In genomic region chr6:94707254-94707653, GRCm38 (mm10) we compare ENCODE assay signal across 22 mouse cellular contexts. TPM values are rescaled to one million over a fixed set of nuclear protein-coding genes. Genes with fewer than 3 reads are reported as not detected.
DNase-seq lines count a peak whose midpoint lies in the region; ATAC-seq and TF ChIP-seq lines count a peak whose summit lies in the region.
"Had no signal": no experiment of that assay in that cellular context is flagged by ENCODE, and none has a peak within 500 bp of the region (broad histone marks: within the 10 kb centered on the region; RNA-seq: fewer than 3 reads in every experiment).

No protein-coding gene starts in this region.

- no peak for DNase-seq in embryonic facial prominence, embryonic 10.5 days (ENCODE audit: low spot score)
- peak; percentile 40 for DNase-seq in NIH3T3 (ENCODE audit: low read depth)
- peak; percentile 57 for DNase-seq in limb, embryonic 14.5 days (ENCODE audit: low spot score)
- DNase-seq in kidney, adult 2 months: no peak
- no peak for DNase-seq in spleen, adult 18-20 months
- DNase-seq: adrenal gland, adult 8-10 months; adrenal gland, postnatal 14 days; adrenal gland, postnatal 36 days; B cell, adult 2 months; cerebellum, adult 11-12 months; cerebellum, adult 2 months; cerebellum, adult 9-10 months; cerebellum, postnatal 10 days; cerebellum, postnatal 25 days; forebrain, postnatal 0 days had no signal

- no peaks in the 10 kb centered on the region for H3K36me3 ChIP-seq in embryonic facial prominence, embryonic 13.5 days
- no peaks in the 10 kb centered on the region for H3K36me3 ChIP-seq in embryonic facial prominence, embryonic 10.5 days (replicated peaks)
- no peaks in the 10 kb centered on the region for H3K36me3 ChIP-seq in embryonic facial prominence, embryonic 15.5 days
- no peaks in the 10 kb centered on the region for H3K36me3 ChIP-seq in limb, embryonic 14.5 days (ENCODE audit: control insufficient read depth, insufficient read depth, low read length)
- no peaks in the 10 kb centered on the region for H3K36me3 ChIP-seq in kidney, adult 2 months (ENCODE audit: control insufficient read depth, insufficient read depth, low read length)
- H3K36me3 ChIP-seq: forebrain, embryonic 15.5 days; G1E had no signal

- no peak for ATAC-seq in embryonic facial prominence, embryonic 13.5 days (ENCODE audit: insufficient number of reproducible peaks, insufficient read depth, low FRiP score, low TSS enrichment, low read depth)
- no peak for ATAC-seq in embryonic facial prominence, embryonic 15.5 days (ENCODE audit: insufficient number of reproducible peaks, low FRiP score, low TSS enrichment, low read depth)
- no peak for ATAC-seq in limb, embryonic 14.5 days (ENCODE audit: low FRiP score, low read depth)
- ATAC-seq: CD4-positive, CD25-positive, alpha-beta regulatory T cell, adult 4 months; forebrain, embryonic 13.5 days; forebrain, embryonic 15.5 days; forebrain, postnatal 0 days had no signal

- peaks cover 19% of the 10 kb centered on the region for H3K4me1 ChIP-seq in embryonic facial prominence, embryonic 13.5 days
- H3K4me1 ChIP-seq in embryonic facial prominence, embryonic 10.5 days: 0 out of 2 replicates have a peak, but pooled peaks cover 6% of the 10 kb centered on the region
- peaks cover 18% of the 10 kb centered on the region for H3K4me1 ChIP-seq in embryonic facial prominence, embryonic 15.5 days
- peaks cover 5% of the 10 kb centered on the region; the same call in 1 of the 2 replicates for H3K4me1 ChIP-seq in limb, embryonic 14.5 days (ENCODE audit: control insufficient read depth, insufficient read depth, low read length)
- peaks cover 16% of the 10 kb centered on the region for H3K4me1 ChIP-seq in kidney, adult 2 months (ENCODE audit: control insufficient read depth, insufficient read depth, low read length)

- TF ChIP-seq CTCF in kidney, adult 2 months (conservative IDR thresholded peaks at IDR 0.05; ENCODE audit: insufficient read depth, insufficient read length, low read depth, low read length): no peak

- no peaks in the 10 kb centered on the region for H3K9me3 ChIP-seq in embryonic facial prominence, embryonic 13.5 days
- no peaks in the 10 kb centered on the region for H3K9me3 ChIP-seq in embryonic facial prominence, embryonic 10.5 days
- H3K9me3 ChIP-seq in embryonic facial prominence, embryonic 15.5 days (replicated peaks): no peaks in the 10 kb centered on the region
- no peaks in the 10 kb centered on the region for H3K9me3 ChIP-seq in limb, embryonic 14.5 days (ENCODE audit: control insufficient read depth, low read length)
- H3K9me3 ChIP-seq: forebrain, embryonic 13.5 days; forebrain, embryonic 15.5 days; G1E had no signal

- peak overlapping the region; percentile 9; the same call in 1 of the 2 replicates for H3K4me2 ChIP-seq in embryonic facial prominence, embryonic 13.5 days
- no peak overlapping the region for H3K4me2 ChIP-seq in embryonic facial prominence, embryonic 15.5 days (replicated peaks)
- H3K4me2 ChIP-seq in limb, embryonic 14.5 days (replicated peaks; ENCODE audit: low read depth, low read length, severe bottlenecking): no peak overlapping the region
- H3K4me2 ChIP-seq: forebrain, embryonic 13.5 days; forebrain, embryonic 15.5 days had no signal

- WGBS in embryonic facial prominence, embryonic 13.5 days: 47% methylated on average over 5 of the region's 5 CpGs
- WGBS in embryonic facial prominence, embryonic 10.5 days: 79% methylated on average over 5 of the region's 5 CpGs
- 35% methylated on average over 5 of the region's 5 CpGs for WGBS in embryonic facial prominence, embryonic 15.5 days
- WGBS in limb, embryonic 14.5 days: 34% methylated on average over 5 of the region's 5 CpGs
- 88% methylated on average over 5 of the region's 5 CpGs for WGBS in kidney, adult 2 months

- H3K9ac ChIP-seq in embryonic facial prominence, embryonic 13.5 days: no peak overlapping the region
- no peak overlapping the region for H3K9ac ChIP-seq in embryonic facial prominence, embryonic 15.5 days
- H3K9ac ChIP-seq in limb, embryonic 14.5 days (ENCODE audit: low read depth, low read length, severe bottlenecking): no peak overlapping the region
- H3K9ac ChIP-seq: forebrain, embryonic 13.5 days; forebrain, embryonic 15.5 days; forebrain, postnatal 0 days had no signal

- H3K4me3 ChIP-seq in embryonic facial prominence, embryonic 13.5 days: no peak overlapping the region
- H3K4me3 ChIP-seq in embryonic facial prominence, embryonic 10.5 days: no peak overlapping the region
- no peak overlapping the region for H3K4me3 ChIP-seq in embryonic facial prominence, embryonic 15.5 days (replicated peaks)
- H3K4me3 ChIP-seq in limb, embryonic 14.5 days (replicated peaks; ENCODE audit: low read length): no peak overlapping the region
- no peak overlapping the region for H3K4me3 ChIP-seq in kidney, adult 2 months (ENCODE audit: insufficient read depth, low read depth, low read length)
- H3K4me3 ChIP-seq: forebrain, embryonic 13.5 days; forebrain, embryonic 15.5 days had no signal

- no peak for TF ChIP-seq POLR2A in limb, embryonic 14.5 days (IDR thresholded peaks at IDR 0.05; ENCODE audit: borderline replicate concordance, extremely low read depth, insufficient read depth, insufficient read length)
- no peak for TF ChIP-seq POLR2A in kidney, adult 2 months (IDR thresholded peaks at IDR 0.05; ENCODE audit: low read depth, low read length)

- H3K27ac ChIP-seq in embryonic facial prominence, embryonic 13.5 days: 0 out of 2 replicates have a peak overlapping the region, but pooled peaks have one; percentile 8
- no peak overlapping the region for H3K27ac ChIP-seq in embryonic facial prominence, embryonic 10.5 days (replicated peaks)
- peak overlapping the region; percentile 66; the same call in 1 of the 2 replicates for H3K27ac ChIP-seq in embryonic facial prominence, embryonic 15.5 days (replicated peaks)
- no peak overlapping the region for H3K27ac ChIP-seq in limb, embryonic 14.5 days (replicated peaks; ENCODE audit: low read depth, low read length)
- H3K27ac ChIP-seq in kidney, adult 2 months (ENCODE audit: insufficient read depth, low read depth, low read length): no peak overlapping the region
- H3K27ac ChIP-seq: forebrain, embryonic 13.5 days; forebrain, embryonic 15.5 days had no signal

- H3K27me3 ChIP-seq in embryonic facial prominence, embryonic 13.5 days: peaks cover 15% of the 10 kb centered on the region
- peaks cover 14% of the 10 kb centered on the region for H3K27me3 ChIP-seq in embryonic facial prominence, embryonic 10.5 days (replicated peaks; ENCODE audit: low read depth, poor library complexity, severe bottlenecking)
- no peaks in the 10 kb centered on the region for H3K27me3 ChIP-seq in embryonic facial prominence, embryonic 15.5 days
- H3K27me3 ChIP-seq in limb, embryonic 14.5 days (ENCODE audit: control insufficient read depth, insufficient read depth, low read length): no peaks in the 10 kb centered on the region
- H3K27me3 ChIP-seq in kidney, adult 2 months (replicated peaks; ENCODE audit: control insufficient read depth, insufficient read depth, low read length): no peaks in the 10 kb centered on the region
- H3K27me3 ChIP-seq: CH12.LX; forebrain, embryonic 15.5 days had no signal

RNA-seq across cellular contexts. Expression of gene Lrig1, which starts 7.3 kb away (rescaled TPM):
- 17.4 and 18.9 TPM in 2 replicates for polyA plus RNA-seq in embryonic facial prominence, embryonic 13.5 days (2015; fragmentation: Nextera tagmentation; extraction: Ambion mirVana)
- polyA plus RNA-seq in embryonic facial prominence, embryonic 10.5 days (2016; fragmentation: Nextera tagmentation; extraction: Ambion mirVana): 11.7 and 11.8 TPM in 2 replicates
- polyA plus RNA-seq in embryonic facial prominence, embryonic 15.5 days (2015; fragmentation: Nextera tagmentation; extraction: Ambion mirVana): 28.9 TPM in 2 replicates
- polyA plus RNA-seq in limb, embryonic 14.5 days (2012; rRNA removed): 49.4 and 59.6 TPM in 2 replicates
- 31.2 and 35.1 TPM in 2 replicates for polyA plus RNA-seq in limb, embryonic 14.5 days (2014; fragmentation: Nextera tagmentation; extraction: Ambion mirVana)
- 12.1 and 14.1 TPM in 2 replicates for polyA plus RNA-seq in kidney, adult 2 months (2012; rRNA removed)

Comparison
In these comparisons a context has a peak if more than half of its experiments do, and no peak if none do; other contexts are left out.
1. H3K27ac ChIP-seq: peak in embryonic facial prominence, embryonic 13.5 days (single experiment) and embryonic facial prominence, embryonic 15.5 days (single experiment); none in embryonic facial prominence, embryonic 10.5 days (single experiment), limb, embryonic 14.5 days (single experiment) and kidney, adult 2 months (single experiment).
2. DNase-seq: peak in NIH3T3 (single experiment) and limb, embryonic 14.5 days (single experiment); none in embryonic facial prominence, embryonic 10.5 days (single experiment), kidney, adult 2 months (single experiment) and spleen, adult 18-20 months (0 of 2).